Mouse (Mus musculus) liver, embryonic 14.5 days (tissue): ENCODE data around the gene Syne4.

Experiments
- CTCF ChIP-seq: IDR thresholded peaks from 2 replicates; pipeline ENCODE4 v1.5.1; 2016; ENCODE audit warnings: antibody characterized with exemption, low read depth, control low read depth
- EP300 ChIP-seq: IDR thresholded peaks from 2 replicates; pipeline ENCODE4 v1.6.1; 2016; ENCODE audit warnings: antibody characterized with exemption, low read depth

DNA sequence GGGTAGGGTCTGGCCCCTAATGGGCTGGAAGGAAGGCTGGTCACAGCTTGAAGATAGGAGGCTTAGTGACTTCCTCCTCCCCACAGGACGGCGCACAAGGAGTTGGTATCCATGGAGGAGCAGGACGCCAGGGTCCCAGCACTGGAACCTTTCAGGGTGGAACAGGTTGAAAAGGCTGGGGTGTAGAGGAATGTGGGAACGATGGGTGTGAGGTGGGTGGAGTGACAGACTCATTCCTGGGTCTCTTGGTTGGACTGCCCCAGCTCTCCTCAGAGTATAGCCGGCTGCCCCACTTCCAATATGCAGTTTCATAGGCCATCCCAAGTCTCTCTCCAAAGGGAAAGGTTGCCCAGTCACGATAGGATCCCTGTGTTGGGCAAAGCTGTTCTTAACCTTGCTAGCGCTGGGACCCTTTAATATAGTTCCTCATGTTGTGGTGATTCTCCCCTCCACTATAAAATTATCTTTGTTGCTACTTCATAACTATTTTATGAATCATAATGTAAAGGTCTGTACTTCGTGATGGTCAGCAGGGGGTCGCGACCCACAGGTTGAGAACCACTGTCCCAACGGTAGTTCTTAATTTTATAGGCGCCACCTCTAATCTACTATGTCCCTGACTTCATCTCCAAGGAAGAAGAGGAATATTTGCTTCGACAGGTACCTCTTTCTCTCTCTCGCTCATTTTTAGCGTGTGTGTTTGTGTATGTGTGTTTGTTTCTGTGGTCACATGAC is 5.0 kb upstream of the Syne4 start:
- TF ChIP-seq CTCF = no peak
- no peak for TF ChIP-seq EP300
